Mouse (Mus musculus) liver, embryonic 15.5 days (tissue): ENCODE data around the gene Spred2. TPM values are rescaled to one million over a fixed set of nuclear protein-coding genes. Genes with fewer than 3 reads are reported as not detected.

Experiments used
- ATAC-seq: fragments of 200-750 bp; cut with Nextera tagmentation; 2 replicates; pipeline ENCODE4 v1.8.0; 2017; ENCODE audit warnings: moderate number of reproducible peaks, mild to moderate bottlenecking, moderate library complexity; ENCODE audit not compliant: insufficient read depth
- H3K27ac ChIP-seq: fragments of 300-500 bp; sonication (generic); replicated peaks from 2 replicates; pipeline ENCODE4 v1.5.1; 2015; ENCODE audit warnings: mild to moderate bottlenecking, inconsistent platforms
- H3K27me3 ChIP-seq: fragments of 300-500 bp; sonication (generic); 2 replicates; pipeline ENCODE4 v1.6.1; 2015; ENCODE audit warnings: mild to moderate bottlenecking, inconsistent platforms
- H3K36me3 ChIP-seq: fragments of 300-500 bp; sonication (generic); replicated peaks from 2 replicates; pipeline ENCODE4 v1.6.1; 2015; ENCODE audit warnings: moderate library complexity, mild to moderate bottlenecking, inconsistent platforms
- H3K4me1 ChIP-seq: fragments of 300-500 bp; sonication (generic); replicated peaks from 2 replicates; pipeline ENCODE4 v1.6.1; 2015; ENCODE audit warnings: inconsistent platforms
- H3K4me2 ChIP-seq: fragments of 300-500 bp; sonication (generic); 2 replicates; pipeline ENCODE4 v1.6.1; 2015; ENCODE audit warnings: moderate library complexity, mild to moderate bottlenecking, inconsistent platforms
- H3K4me3 ChIP-seq: fragments of 300-500 bp; sonication (generic); replicated peaks from 2 replicates; pipeline ENCODE4 v1.5.1; 2015; ENCODE audit warnings: mild to moderate bottlenecking, inconsistent platforms
- H3K9ac ChIP-seq: fragments of 300-500 bp; sonication (generic); 2 replicates; pipeline ENCODE4 v1.6.1; 2015; ENCODE audit warnings: moderate library complexity, mild to moderate bottlenecking, inconsistent platforms
- H3K9me3 ChIP-seq: fragments of 300-500 bp; sonication (generic); replicated peaks from 2 replicates; pipeline ENCODE4 v1.6.1; 2016; ENCODE audit warnings: inconsistent platforms
- WGBS: fragments of 180-500 bp; shearing (Covaris S2); methylation state at CpG from one replicate; pipeline ENCODE4 v1.1.7; 2015; ENCODE audit warnings: mixed read lengths; ENCODE audit not compliant: insufficient replicate concordance; 5-methylcytosine and 5-hydroxymethylcytosine counted together
- polyA plus RNA-seq: library from polyadenylated mRNA; unstranded; fragments of >200 nt; fragmentation: Nextera tagmentation; extraction: Ambion mirVana; gene quantifications from 2 replicates; pipeline ENCODE4 v1.2.1, GENCODE M21; 2015

The Spred2 gene
- polyA plus RNA-seq, 1 experiment from 2014 or later = 1.5 TPM

DNA sequence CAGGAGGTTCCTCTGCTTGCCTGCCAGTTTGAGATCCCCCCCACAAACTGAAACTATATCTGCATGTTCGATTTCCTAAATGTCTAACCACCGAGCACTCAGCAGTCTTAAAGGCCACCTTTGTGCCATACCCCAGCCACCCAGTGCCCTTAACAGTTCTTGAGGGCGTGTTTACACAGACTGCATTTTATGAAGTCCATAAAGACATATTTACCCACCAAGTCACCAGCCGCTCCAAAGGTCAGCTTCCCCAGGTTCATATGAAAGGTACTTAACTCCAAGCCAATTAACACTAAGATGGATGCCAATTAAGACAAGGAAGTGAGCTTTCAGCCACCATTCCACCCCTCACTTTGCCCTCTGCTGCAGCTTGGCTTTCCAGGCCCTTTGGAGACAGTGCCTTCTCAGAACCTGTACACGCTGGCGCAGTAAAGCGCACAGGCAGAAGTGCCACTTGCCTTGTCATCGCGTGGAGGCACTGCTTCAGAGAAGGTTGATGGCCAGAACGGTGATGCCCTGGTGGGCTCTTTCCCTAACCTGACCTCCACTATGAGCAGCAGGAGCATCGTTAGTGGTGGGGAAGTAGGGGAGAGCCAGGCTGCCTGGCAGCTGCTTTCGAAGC is 17.1 kb downstream of the Spred2 start:
- no peak for ATAC-seq
- WGBS = 79% methylated on average over 12 of the region's 12 CpGs
- Histone ChIP-seq H3K9ac (no peak overlapping the region), H3K36me3 (peaks cover 14% of the 10 kb centered on the region; the same call in 1 of the 2 replicates), H3K27ac (no peak overlapping the region), H3K27me3 (no peaks in the 10 kb centered on the region), H3K9me3 (no peaks in the 10 kb centered on the region), H3K4me3 (no peak overlapping the region), H3K4me2 (no peak overlapping the region), H3K4me1 (peaks cover 13% of the 10 kb centered on the region)

DNA sequence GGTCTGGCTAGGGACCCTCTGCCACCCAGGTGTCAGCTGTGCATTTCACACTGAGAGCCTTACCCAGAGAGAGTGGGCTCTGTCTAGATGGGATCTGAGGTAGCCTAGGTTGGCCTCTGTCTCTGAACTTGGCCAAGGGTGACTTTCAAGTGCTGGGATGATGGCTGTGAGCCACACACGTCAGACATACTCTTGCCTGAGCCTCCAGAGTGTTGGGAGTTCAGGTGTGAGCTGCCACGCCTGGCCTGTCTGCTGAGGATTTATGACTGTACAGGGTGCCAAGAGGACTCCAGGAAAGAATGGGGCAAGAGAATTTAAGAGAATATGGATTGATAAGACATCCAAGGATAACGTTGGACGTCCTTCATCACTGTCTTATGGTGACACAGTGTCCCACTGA is 17.8 kb downstream of the Spred2 start:
- Histone ChIP-seq H3K9ac (no peak overlapping the region), H3K27me3 (no peaks in the 10 kb centered on the region), H3K36me3 (peaks cover 14% of the 10 kb centered on the region; the same call in 1 of the 2 replicates), H3K27ac (no peak overlapping the region), H3K4me1 (peaks cover 13% of the 10 kb centered on the region), H3K4me2 (no peak overlapping the region), H3K9me3 (no peaks in the 10 kb centered on the region), H3K4me3 (no peak overlapping the region)
- 71% methylated on average over 4 of the region's 4 CpGs for WGBS
- ATAC-seq = no peak

DNA sequence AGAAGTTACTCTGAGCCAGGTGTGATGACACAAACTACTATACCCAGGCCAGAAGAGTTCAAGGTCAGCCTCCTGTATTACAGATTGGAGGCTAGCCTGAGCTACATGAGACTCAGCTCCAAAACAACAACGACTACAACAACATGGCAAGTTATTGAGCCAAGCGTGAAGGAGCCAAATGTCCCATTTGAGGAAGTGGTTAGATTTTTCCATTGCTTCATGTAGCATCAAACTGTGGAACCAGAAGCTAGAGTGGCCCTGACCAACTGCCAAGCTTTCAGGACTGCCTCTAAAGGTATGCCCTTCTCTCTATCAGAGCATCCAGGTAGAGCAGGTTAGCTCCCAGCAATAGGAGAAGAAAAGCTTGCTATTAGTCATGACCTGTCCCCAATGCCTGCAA is 19.6 kb downstream of the Spred2 start:
- H3K27me3 ChIP-seq = no peaks in the 10 kb centered on the region
- ATAC-seq = no peak
- H3K36me3 ChIP-seq = peaks cover 14% of the 10 kb centered on the region; the same call in 1 of the 2 replicates
- no peak overlapping the region for H3K27ac ChIP-seq
- no peaks in the 10 kb centered on the region for H3K9me3 ChIP-seq
- no peak overlapping the region for H3K4me2 ChIP-seq
- H3K4me1 ChIP-seq = peaks cover 26% of the 10 kb centered on the region
- H3K4me3 ChIP-seq = no peak overlapping the region
- 60% methylated on average over 2 of the region's 2 CpGs for WGBS
- H3K9ac ChIP-seq = no peak overlapping the region

DNA sequence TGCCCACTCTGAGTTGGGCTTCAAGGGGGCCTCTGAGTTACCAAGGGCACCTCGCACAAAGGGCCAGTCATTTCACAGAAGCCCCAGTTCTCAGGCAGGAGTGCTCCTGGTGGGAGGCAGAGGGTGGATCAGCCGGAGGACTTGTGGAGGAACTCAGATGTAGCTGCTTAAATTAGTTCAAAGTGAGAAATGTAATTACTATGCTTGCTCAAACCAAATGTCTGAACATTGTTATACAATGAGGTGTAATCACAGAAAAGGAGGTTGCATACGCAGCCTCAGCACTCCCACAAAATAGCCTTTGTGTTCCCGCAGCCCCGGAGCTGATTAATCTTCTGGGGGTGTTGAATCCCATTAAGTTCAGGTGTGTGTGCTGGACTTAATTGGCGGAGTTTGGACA is 20.5 kb downstream of the Spred2 start:
- no peaks in the 10 kb centered on the region for H3K27me3 ChIP-seq
- no peak overlapping the region for H3K4me3 ChIP-seq
- WGBS = 90% methylated on average over 6 of the region's 6 CpGs
- H3K4me2 ChIP-seq = no peak overlapping the region
- no peak overlapping the region for H3K9ac ChIP-seq
- peaks cover 14% of the 10 kb centered on the region; the same call in 1 of the 2 replicates for H3K36me3 ChIP-seq
- no peak overlapping the region for H3K27ac ChIP-seq
- no peak for ATAC-seq
- peaks cover 21% of the 10 kb centered on the region for H3K4me1 ChIP-seq
- no peaks in the 10 kb centered on the region for H3K9me3 ChIP-seq

DNA sequence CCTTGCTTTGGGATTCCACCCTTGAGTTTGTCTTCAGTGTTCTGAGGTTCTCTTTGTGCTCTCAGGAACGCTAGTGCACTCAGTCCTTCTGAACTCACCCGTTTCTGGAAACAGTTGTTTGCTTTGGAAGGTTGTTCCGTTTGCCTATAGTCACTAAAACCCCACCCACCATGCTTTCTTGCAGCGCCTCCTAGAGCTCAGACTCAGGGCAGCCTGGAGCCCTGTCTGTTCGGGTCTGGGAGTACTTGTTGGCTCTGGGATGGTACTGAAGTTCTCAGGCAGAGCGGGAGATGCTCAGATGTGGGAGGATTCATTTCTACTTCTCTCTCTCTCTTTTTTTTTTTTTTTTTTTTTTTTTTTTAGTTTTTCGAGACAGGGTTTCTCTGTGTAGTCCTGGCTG is 22.5 kb downstream of the Spred2 start:
- Histone ChIP-seq H3K36me3 (peaks cover 14% of the 10 kb centered on the region; the same call in 1 of the 2 replicates), H3K9me3 (no peaks in the 10 kb centered on the region), H3K9ac (no peak overlapping the region), H3K4me3 (no peak overlapping the region), H3K4me2 (no peak overlapping the region), H3K4me1 (peaks cover 32% of the 10 kb centered on the region), H3K27ac (no peak overlapping the region), H3K27me3 (no peaks in the 10 kb centered on the region)
- 66% methylated on average over 6 of the region's 7 CpGs for WGBS
- no peak for ATAC-seq

DNA sequence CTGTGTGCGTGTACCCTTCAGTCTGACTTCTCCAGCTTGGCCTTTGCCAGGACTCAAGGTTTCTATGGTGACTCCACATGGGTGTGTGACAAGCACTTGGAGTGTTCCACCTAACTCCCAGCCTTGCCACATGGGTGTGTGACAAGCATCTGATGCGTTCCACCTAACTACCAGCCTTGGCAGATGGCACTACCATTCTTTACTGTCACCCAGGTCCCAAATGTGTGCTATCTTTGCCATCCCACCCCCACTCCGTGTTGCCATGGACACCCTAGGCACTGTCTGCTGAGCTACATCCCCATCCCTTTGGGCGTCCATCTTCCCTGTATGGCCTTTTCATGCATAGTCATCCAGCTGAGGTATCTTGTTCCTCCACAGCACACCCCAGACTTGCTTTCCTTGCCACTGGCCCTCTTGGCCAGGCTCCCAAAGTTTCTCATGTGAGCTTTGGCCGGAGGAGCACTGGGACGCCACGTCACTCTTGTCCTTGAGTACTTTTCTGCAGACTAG is 23.5 kb downstream of the Spred2 start:
- ATAC-seq = no peak
- Histone ChIP-seq H3K27me3 (no peaks in the 10 kb centered on the region), H3K4me2 (no peak overlapping the region), H3K4me1 (peaks cover 40% of the 10 kb centered on the region), H3K9me3 (no peaks in the 10 kb centered on the region), H3K9ac (no peak overlapping the region), H3K36me3 (peaks cover 14% of the 10 kb centered on the region; the same call in 1 of the 2 replicates), H3K4me3 (no peak overlapping the region), H3K27ac (no peak overlapping the region)
- WGBS = 71% methylated on average over 7 of the region's 7 CpGs

DNA sequence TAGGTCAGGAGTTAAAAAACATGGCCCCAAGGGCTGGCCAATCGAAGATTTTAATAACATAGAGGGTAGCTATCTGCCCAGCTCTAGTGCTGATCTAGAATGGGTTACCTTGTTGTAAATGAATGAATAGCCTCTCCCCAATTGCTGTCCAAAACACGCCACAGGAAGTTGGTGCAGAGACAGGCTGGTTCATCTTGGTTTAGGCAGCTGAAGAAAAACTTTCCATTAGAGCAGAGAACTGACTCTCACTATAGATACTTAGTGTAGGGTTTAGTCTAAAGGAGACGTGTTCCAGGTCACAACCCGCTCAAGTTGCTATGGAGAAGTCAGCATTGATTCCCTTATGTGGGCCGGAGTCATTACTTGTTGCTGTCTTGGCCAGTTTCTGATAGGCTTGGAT is 25.6 kb downstream of the Spred2 start:
- Histone ChIP-seq H3K4me1 (peaks cover 54% of the 10 kb centered on the region), H3K27me3 (no peaks in the 10 kb centered on the region), H3K4me2 (no peak overlapping the region), H3K4me3 (no peak overlapping the region), H3K9ac (no peak overlapping the region), H3K9me3 (no peaks in the 10 kb centered on the region), H3K36me3 (peaks cover 12% of the 10 kb centered on the region; the same call in 1 of the 2 replicates), H3K27ac (no peak overlapping the region)
- ATAC-seq = no peak
- 71% methylated on average over 5 of the region's 5 CpGs for WGBS

DNA sequence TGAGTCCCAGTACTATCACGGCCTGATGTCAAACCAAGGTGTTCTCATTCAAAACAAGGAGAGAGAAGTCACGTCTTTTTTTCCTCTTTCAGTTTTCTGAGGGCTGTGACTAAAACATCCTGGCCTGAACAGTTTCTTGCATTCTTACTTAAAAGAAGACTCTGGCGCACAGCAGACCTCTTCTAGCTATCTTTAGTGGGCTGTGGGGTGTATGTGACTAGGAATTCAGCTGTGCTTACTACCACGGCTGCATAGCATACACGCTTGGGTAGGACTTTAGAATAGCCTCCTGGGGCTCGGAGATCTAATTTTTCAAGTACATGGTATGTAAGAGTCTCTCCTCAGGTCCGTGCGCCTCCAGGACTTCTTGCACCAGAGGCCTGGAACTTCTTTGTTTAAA is 26.0 kb downstream of the Spred2 start:
- Histone ChIP-seq H3K9ac (no peak overlapping the region), H3K36me3 (0 out of 2 replicates have a peak, but pooled peaks cover 7% of the 10 kb centered on the region), H3K27ac (no peak overlapping the region), H3K4me2 (no peak overlapping the region), H3K4me1 (peaks cover 59% of the 10 kb centered on the region), H3K4me3 (no peak overlapping the region), H3K27me3 (no peaks in the 10 kb centered on the region), H3K9me3 (no peaks in the 10 kb centered on the region)
- ATAC-seq = no peak
- 76% methylated on average over 8 of the region's 8 CpGs for WGBS

DNA sequence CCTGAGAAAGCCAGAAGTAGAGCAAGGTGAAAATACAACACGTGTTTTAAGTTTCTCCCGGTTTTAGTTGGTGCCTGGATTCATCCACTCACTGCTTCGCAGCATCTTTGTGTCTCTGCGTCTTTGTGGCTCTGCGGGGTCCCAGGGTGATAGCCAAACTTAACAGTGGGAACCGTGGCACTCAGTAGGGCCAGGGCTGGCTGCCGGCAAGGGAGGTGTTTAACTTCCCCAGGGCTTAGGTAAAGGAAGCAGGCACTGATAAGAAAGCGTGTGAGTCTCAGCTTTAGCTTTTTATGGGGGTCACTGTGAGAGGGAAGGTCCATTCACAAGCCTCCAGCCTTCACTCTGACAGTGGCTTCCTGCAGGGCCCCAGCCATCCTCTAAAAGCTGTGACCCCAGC is 28.8 kb downstream of the Spred2 start:
- 21% methylated on average over 8 of the region's 8 CpGs for WGBS
- H3K4me1 ChIP-seq = peaks cover 68% of the 10 kb centered on the region

DNA sequence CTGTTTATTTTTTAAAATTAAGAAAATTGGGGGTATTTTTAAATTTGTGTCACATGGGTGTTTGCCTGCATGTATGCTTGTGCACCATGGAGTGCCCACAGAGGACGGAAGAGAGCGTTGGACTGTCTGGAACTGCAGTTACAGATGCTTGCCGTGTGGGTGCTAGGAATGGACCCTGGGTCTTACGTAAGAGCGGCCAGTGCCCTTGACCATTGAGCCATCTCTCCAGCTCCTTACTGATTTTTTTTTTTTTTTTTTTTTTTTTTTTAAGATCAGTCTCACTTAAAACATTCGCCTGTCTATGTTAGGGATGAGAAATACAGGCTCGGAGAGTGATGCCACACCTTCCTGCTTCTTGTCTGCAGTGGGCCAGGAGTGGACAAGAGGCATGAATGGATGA is 29.7 kb downstream of the Spred2 start:
- H3K4me3 ChIP-seq = no peak overlapping the region
- peaks cover 59% of the 10 kb centered on the region for H3K4me1 ChIP-seq
- H3K27ac ChIP-seq = no peak overlapping the region
- WGBS = 80% methylated on average over 7 of the region's 7 CpGs
- H3K36me3 ChIP-seq = no peaks in the 10 kb centered on the region
- no peak for ATAC-seq
- H3K4me2 ChIP-seq = no peak overlapping the region
- no peaks in the 10 kb centered on the region for H3K27me3 ChIP-seq
- no peak overlapping the region for H3K9ac ChIP-seq
- no peaks in the 10 kb centered on the region for H3K9me3 ChIP-seq

More for the DNA sequence above, 28.8 kb downstream of the Spred2 start:
- Histone ChIP-seq H3K4me3 (no peak overlapping the region), H3K36me3 (no peaks in the 10 kb centered on the region), H3K4me2 (no peak overlapping the region), H3K27me3 (no peaks in the 10 kb centered on the region), H3K27ac (no peak overlapping the region), H3K9me3 (no peaks in the 10 kb centered on the region), H3K9ac (no peak overlapping the region)
- no peak for ATAC-seq

DNA sequence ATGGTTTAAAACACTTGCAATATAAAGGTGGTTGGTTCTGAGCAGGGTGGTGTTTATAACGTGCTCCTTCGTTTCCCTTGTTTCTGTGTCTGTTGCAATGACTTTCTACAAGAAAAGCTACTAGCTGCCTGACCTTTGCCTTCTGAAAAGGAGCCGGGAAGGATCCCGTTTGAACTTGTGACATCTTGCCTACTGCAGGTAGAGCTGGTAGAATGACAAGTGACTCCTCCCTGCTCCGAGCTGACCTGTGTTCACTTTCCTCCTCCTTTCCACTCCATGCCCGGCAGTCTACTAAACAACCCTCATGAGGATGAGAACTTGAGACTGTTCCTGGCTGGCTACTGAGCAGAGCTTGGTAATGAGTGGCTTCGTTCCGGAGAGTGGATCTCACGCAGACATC is 30.9 kb downstream of the Spred2 start:
- Histone ChIP-seq H3K27me3 (no peaks in the 10 kb centered on the region), H3K4me1 (peaks cover 57% of the 10 kb centered on the region), H3K9me3 (no peaks in the 10 kb centered on the region), H3K36me3 (no peaks in the 10 kb centered on the region), H3K4me2 (no peak overlapping the region), H3K27ac (no peak overlapping the region), H3K4me3 (no peak overlapping the region), H3K9ac (no peak overlapping the region)
- 64% methylated on average over 9 of the region's 9 CpGs for WGBS
- ATAC-seq = no peak

DNA sequence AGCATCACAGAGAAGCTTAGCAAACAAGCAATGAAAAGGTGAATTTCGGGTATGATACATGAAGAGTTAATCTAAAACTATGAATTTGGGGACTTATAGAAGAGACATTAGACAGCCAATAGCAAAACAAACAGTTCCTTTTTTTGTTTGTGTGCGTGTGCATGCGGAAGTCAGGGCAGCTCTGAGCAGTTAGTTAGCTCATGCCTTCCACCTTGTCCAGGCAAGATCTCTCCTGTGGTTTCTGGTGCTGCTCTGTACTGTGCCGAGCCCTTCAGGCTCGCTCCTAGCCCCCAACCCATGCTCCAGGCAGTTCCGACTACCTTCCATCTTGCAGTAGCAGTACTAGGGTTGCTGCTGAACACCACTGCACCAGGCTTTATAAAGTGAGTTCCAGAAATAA is 31.5 kb downstream of the Spred2 start:
- Histone ChIP-seq H3K9me3 (no peaks in the 10 kb centered on the region), H3K4me3 (no peak overlapping the region), H3K36me3 (no peaks in the 10 kb centered on the region), H3K4me2 (no peak overlapping the region), H3K4me1 (peaks cover 54% of the 10 kb centered on the region), H3K9ac (no peak overlapping the region), H3K27ac (no peak overlapping the region), H3K27me3 (no peaks in the 10 kb centered on the region)
- 33% methylated on average over 6 of the region's 6 CpGs for WGBS
- no peak for ATAC-seq
